Mouse (Mus musculus): ENCODE measurements around the gene Gk5.

- TF ChIP-seq CTCF (IDR thresholded peaks at IDR 0.05; ENCODE audit: control insufficient read depth, insufficient read depth, low read length) (no peak), POLR2A (IDR thresholded peaks at IDR 0.05; ENCODE audit: borderline replicate concordance, control insufficient read depth, low read depth, low read length) (no peak)
Observed at GRCm38 (mm10) chr9:96087671-96088070, 31.5 kb upstream of the Gk5 start.

All from bone marrow, adult 2 months (tissue).